In genomic region chr7:64196114-64196513, GRCm38 (mm10) we compare ENCODE assay signal across 21 mouse cellular contexts. TPM values are rescaled to one million over a fixed set of nuclear protein-coding genes. Genes with fewer than 3 reads are reported as not detected.
"Had no signal": no experiment of that assay in that cellular context is flagged by ENCODE, and none has a peak within 500 bp of the region (broad histone marks: within the 10 kb centered on the region; RNA-seq: fewer than 3 reads in every experiment).

No protein-coding gene starts in this region.

- H3K9me3 ChIP-seq: limb, embryonic 12.5 days; limb, embryonic 15.5 days; liver, embryonic 13.5 days; lung, embryonic 15.5 days; neural tube, embryonic 13.5 days; stomach, embryonic 15.5 days had no signal

- H3K27me3 ChIP-seq: limb, embryonic 12.5 days; limb, embryonic 15.5 days; liver, embryonic 13.5 days; lung, embryonic 15.5 days; neural tube, embryonic 13.5 days; stomach, embryonic 15.5 days had no signal

- DNase-seq: kidney, adult 18-20 months; kidney, adult 9 months; kidney, postnatal 14 days; kidney, postnatal 4 days; left cerebral cortex, postnatal 4 days; liver, embryonic 13.5 days; lung, postnatal 10 days; lung, postnatal 4 days; midbrain, embryonic 14.5 days; retina, postnatal 1 day; right cerebral cortex, postnatal 25 days; spleen, adult 18-20 months had no signal

- H3K27ac ChIP-seq: limb, embryonic 12.5 days; limb, embryonic 15.5 days; liver, embryonic 13.5 days; lung, embryonic 15.5 days; neural tube, embryonic 13.5 days; stomach, embryonic 15.5 days had no signal

- H3K4me3 ChIP-seq: limb, embryonic 12.5 days; limb, embryonic 15.5 days; liver, embryonic 13.5 days; lung, embryonic 15.5 days; neural tube, embryonic 13.5 days; stomach, embryonic 15.5 days had no signal

- H3K36me3 ChIP-seq: limb, embryonic 12.5 days; limb, embryonic 15.5 days; liver, embryonic 13.5 days; lung, embryonic 15.5 days; neural tube, embryonic 13.5 days; stomach, embryonic 15.5 days had no signal

- H3K4me2 ChIP-seq: limb, embryonic 12.5 days; limb, embryonic 15.5 days; liver, embryonic 13.5 days; lung, embryonic 15.5 days; midbrain, embryonic 11.5 days; neural tube, embryonic 13.5 days; stomach, embryonic 15.5 days had no signal

- H3K9ac ChIP-seq: limb, embryonic 12.5 days; limb, embryonic 15.5 days; liver, embryonic 13.5 days; lung, embryonic 15.5 days; neural tube, embryonic 13.5 days; stomach, embryonic 15.5 days had no signal

RNA-seq across cellular contexts. Expression of gene Trpm1, which starts 42.5 kb away (rescaled TPM):
- total RNA-seq: layer of hippocampus, adult 18-20 months; megakaryocyte progenitor cell, adult 5-6 weeks had no signal
- polyA plus RNA-seq: liver, embryonic 13.5 days; liver, embryonic 16.5 days; lung, embryonic 15.5 days; neural tube, embryonic 13.5 days had no signal
